Mouse (Mus musculus): ENCODE results near the gene Acot4.
"Not testable (repeated sequence)": the region's sequence is repeated elsewhere in the genome, so short reads cannot be mapped to it uniquely, and the experiment has no call there.

Gene Acot4

DNA sequence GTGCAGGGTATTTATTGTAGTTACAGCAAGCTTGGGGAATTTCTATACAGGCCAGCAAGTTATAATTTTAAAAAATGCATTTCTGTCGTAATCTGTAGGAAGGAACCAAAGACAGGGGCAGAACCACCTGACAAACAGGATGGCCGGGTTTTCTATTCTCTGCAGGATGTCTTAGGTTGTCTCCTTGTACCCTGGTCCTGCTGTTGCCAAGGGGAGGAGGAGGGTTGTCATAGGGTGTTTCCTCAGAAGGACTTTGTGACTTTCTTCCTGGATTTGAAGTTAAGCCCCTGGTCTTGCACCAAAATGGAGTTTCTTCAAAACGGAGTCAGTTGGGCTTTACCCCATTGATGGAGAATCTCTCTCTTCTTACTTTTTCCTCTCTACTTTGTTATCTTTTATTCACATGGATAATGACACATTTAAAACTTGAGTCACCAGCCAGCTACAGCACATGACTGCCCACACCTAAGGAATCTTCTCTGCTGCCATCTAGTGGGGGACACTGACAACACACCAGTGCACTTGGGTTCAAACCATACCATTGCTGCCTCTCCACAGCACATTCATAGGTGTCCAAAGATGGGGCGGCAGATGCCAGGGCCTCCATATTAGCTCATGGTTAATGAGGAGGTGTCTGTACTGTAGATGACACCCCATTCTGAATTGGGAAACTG is 7.4 kb upstream of the Acot4 start:
- DNase-seq (ENCODE audit: low read depth, low spot score): peak; percentile 62

DNA sequence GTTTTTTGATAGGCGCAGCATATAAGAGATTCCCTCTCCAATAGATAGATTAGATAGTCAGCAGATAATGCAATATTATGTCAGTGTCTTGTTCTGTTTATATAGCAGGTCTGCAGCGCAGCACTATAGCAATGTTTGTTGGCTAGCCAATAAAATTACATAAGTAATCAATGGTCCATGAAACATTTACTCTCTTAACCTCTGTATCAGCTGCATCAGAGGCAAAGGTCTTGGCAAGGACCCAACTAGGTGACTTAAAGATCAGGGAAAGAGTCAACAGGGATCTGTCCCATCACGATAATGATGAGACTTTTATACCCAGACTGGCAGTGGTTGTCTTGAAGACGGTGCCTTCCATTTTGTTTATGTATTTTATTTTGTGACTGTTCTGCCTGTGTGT is 5.3 kb upstream of the Acot4 start:
- no peak for DNase-seq (ENCODE audit: low read depth, low spot score)

DNA sequence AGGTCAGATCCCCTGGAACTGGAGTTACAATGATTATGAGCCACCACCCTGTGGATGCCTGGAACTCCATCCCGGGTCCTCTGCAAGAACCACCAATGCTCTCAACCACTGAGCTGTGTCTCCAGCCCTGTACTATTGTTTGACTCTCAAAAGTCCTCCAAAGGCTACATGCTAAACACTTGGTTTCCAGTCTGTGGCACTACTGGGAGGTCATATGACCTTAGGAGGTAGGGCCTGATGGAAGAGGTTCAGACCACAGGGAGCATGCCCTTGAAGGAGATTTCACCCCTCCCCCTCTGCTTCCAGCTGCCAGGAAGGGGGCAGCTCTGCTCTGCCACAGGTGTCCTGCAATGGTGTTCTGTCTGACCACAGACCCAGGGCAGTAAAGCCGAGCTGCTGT is 4.9 kb upstream of the Acot4 start:
- DNase-seq (ENCODE audit: low read depth, low spot score): not testable (repeated sequence)

DNA sequence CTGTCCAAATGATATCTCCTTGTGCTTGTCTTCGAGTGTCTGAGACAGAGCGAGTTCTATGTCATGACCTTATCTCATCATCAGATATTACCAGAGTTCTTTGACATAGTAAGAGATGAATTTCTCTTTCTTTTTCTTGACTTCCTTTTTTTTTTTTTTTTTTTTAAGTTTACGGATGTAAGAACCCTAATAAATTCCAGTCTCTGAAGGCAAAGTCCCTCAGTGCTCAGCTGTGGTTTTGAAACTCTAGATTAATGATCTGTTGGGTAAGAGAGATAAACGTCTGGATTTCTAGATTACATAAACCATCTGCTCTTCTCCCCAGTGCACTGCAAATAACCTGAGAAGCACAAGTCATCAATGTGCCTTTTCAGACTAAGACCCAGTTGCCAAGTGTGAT is 4.1 kb upstream of the Acot4 start:
- DNase-seq (ENCODE audit: low read depth, low spot score): no peak

DNA sequence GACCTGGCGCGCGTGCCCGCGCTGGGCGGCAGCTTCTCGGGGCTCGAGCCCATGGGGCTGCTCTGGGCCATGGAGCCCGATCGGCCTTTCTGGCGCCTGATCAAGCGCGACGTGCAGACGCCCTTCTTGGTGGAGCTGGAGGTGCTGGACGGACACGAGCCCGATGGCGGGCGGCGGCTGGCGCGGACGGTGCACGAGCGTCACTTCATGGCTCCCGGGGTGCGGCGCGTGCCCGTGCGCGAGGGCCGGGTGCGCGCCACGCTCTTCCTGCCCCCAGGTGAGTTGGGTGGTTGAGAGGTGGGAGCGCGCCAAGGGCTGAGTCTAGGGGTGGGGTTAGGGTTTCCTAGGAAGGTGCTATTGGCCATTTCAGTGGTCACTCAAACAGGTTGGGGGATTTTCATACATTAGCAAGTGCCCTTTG is 522 bp downstream of the Acot4 start, which contains the start of gene Gm49366:
Gene Gm49366 (plus strand): TSS at position 245 of the 421 bp plus-strand sequence.
- DNase-seq (ENCODE audit: low read depth, low spot score): not testable (repeated sequence)

DNA sequence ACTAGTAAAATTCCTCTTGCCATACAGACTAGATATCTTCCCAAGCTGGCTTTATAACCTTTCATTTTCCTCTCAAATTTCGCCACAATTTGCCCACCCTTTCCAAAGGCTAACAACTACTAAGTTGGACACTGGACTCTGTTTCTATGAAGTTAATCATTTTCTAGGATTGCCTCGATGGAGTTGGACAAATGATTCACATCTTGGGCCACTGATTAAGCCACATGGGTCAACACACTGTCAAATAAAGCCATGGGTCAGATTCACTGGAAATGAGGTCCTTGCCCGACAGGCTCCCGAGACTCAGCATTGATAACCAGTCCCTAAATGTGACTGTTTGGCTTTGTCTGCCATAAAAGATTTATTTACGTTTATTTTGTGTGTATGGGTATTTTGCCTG is 4.1 kb downstream of the Acot4 start:
- DNase-seq (ENCODE audit: low read depth, low spot score): no peak

DNA sequence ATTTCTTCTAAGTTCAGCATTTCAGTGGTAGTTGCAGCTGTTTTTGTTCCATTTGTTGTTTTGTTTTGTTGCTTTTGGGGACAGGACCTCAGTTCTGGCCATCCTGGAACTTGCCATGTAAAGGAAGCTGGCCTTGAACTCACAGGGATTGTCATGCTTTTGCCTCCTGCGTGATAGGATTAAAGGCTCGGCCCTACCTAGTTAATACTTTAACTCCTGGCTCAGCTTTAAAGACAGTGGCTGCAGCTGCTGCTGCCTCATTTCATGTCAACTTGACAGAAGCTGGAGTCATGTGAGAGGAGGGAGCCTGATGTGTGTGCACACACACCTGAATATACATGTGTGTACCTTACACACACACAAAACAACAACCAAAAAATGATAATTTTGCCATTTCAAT is 5.9 kb downstream of the Acot4 start:
- no peak for DNase-seq (ENCODE audit: low read depth, low spot score)

DNA sequence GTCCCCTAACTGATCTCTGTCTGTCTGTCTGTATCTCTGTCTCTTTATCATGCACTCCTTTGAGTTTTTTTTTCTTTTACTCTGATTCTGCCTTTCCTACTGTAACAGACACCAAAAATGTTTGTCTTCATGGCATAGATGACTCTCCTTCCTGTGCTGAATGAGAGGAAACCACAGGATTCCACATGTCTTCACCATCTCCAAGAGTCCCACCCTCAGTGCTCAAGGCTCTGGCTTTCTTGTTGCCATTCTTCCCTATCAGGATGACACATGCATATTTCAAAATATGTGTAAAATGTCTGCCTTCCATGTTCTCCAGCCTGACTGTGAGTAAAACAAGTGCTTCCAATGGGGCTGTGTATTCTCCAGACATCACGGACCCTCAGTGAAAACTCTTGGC is 8.7 kb downstream of the Acot4 start:
- no peak for DNase-seq (ENCODE audit: low read depth, low spot score)

DNA sequence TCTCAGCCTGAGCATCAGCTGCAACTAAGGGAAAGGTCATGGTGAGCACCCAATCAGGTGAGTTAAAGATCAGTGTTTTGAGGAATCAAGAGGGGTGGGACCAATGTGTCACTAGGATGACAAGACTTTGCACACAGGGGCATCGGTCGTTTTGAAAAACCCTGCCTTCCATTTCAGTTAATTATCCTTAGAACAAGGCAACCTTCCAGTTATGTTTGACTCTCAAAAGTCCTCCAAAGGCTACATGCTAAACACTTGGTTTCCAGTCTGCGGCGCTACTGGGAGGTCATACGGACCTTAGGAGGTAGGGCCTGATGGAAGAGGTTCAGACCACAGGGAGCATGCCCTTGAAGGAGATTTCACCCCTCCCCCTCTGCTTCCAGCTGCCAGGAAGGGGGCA is 12.6 kb downstream of the Acot4 start:
- not testable (repeated sequence) for DNase-seq (ENCODE audit: low read depth, low spot score)

DNA sequence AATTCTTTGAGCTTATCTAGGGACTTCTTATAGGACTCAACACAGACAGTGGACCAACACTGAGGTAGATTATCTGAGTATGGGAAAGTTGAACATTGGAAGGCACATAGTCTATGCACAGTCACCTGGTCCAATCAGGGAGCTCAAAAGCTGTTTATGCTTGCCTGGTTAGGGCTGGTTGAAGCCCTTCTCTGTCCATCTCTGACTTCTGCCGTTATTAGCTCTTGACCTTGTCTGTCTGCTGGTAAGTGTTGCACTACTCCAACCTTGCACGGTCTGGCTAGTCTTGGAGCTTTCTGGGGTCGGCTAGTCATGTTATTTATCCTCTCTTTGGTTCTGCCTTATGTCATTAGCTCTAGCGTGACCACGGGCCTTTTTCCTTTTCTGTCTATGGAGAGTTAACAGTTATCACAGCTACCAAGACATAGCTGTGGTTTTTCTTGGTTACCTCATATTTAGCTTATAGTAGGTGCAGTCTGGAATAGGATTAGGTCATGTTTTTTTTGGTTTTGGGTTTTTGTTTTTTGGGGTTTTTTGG is 13.8 kb downstream of the Acot4 start, which contains the start of gene Acot3:
Gene Acot3 (plus strand): TSS at position 208 of the 538 bp plus-strand sequence.
- DNase-seq (ENCODE audit: low read depth, low spot score): no peak

DNA sequence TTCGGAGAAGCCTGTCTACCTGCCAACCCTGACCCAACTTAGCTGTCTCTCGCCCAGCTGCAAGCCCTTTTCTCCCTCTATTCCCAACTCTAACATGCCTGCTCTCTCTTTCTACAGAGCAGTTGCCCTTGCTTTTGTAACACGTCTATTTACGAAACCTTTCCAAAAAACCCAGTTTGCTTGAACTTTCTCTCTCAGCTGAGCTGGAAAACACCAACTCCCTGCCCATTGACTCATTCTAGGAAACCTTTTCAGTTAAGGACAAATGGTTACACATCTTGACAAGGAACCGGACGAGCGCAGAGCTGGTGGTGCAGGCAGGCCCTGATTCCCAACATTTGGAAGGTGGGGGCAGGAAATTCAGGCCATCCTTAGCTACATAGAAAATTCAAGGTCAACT is 14.4 kb downstream of the Acot4 start:
- DNase-seq (ENCODE audit: low read depth, low spot score): no peak

DNA sequence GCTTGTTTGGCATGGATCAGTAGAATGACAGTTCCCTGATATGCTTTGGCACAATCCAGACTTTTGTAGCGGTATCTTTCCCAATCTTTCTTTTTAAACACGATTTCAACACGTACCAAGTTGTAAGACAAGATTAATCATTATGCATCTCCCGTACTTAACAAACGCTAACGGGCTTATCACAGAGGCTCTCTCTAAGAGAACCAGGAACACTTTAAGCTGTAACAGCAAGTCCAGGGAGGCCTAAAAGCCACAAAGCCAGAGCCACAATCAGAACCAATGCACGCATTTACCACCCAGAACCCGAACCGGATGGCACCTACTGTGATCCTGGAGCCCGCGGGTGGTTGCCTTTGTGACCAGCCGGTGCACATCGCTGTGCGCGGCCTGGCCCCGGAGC is 15.0 kb downstream of the Acot4 start:
- DNase-seq (ENCODE audit: low read depth, low spot score): no peak

DNA sequence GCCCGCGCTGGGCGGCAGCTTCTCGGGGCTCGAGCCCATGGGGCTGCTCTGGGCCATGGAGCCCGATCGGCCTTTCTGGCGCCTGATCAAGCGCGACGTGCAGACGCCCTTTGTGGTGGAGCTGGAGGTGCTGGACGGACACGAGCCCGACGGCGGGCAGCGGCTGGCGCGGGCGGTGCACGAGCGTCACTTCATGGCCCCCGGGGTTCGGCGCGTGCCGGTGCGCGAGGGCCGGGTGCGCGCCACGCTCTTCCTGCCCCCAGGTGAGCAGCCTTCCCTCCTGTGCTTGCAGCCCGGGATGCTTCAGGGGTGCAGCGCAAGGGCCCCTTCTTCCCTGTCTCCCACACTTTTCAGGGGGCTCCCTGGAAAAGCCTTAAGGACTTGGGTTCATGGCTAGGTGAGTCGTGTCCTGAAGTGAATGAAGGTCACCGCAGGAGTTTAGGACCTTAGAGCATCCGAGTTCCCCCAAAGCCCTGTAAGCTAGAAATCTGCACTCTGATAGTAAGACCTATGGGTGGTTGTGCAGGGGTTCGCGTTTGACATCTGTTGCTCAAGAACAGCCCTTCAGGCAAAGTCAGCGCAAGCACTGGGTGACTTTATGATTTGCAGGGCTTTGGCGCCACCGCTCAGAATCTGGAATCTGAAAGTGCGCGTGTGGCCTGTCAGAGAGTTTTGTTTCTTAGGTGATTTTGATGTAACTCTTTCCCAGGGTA is 15.7 kb downstream of the Acot4 start:
- peak; percentile 48 for DNase-seq (ENCODE audit: low read depth, low spot score)

DNA sequence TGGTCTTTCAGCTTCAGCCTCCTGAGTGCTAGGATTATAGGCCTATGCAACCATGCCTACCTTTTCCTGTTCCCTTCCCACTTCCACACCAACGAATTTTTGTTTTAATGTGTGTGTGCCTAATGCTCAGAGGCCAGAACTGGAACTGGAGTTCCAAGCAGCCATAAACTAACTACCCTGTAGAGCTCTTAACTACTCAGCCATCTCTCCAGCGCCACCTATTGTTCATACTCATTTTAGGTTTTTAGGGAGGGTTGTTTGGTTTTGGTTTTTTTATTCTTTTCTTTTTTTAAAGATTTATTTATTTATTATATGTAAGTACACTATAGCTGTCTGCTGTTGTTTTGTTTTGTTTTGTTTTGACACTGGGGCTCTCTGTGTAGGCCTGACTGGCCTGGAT is 22.8 kb downstream of the Acot4 start:
- DNase-seq (ENCODE audit: low read depth, low spot score): no peak

DNA sequence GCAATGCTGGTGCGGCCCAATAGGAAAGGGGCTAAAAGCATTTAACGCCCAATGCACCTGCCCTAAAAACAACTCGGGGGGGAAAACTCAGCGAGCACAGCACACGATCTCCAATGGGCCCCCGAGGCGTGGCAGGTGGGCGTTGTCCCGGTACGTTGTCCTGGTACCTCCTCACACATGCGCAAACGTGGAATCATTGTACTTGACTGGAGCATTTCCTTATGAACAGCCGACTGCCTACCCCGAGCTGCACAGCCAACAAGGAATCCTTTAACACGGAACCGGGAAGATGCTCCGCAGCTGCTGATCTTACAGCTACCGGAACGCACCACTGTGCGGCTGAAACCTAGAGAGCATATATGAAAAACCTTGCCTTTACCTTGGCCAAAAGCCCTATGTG is 24.2 kb downstream of the Acot4 start:
- DNase-seq (ENCODE audit: low read depth, low spot score): no peak

DNA sequence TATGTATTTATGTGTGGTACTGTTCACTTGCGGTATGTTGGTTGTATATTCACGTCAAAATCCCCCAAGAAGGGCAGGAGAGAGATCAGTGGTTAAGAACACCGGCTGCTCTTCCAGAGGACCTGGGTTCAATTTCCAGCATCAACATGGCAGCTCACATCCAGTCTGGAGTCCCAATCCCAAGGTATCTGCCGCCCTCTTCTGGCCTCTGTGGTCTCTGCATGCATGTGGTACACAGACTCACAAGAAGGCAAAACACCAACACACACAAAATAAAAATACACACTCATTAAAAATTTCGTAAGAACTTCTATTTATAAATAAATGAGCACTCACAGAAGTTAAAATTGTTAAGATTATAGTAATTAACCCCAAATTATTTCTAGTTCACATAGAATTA is 25.0 kb downstream of the Acot4 start:
- no peak for DNase-seq (ENCODE audit: low read depth, low spot score)

DNA sequence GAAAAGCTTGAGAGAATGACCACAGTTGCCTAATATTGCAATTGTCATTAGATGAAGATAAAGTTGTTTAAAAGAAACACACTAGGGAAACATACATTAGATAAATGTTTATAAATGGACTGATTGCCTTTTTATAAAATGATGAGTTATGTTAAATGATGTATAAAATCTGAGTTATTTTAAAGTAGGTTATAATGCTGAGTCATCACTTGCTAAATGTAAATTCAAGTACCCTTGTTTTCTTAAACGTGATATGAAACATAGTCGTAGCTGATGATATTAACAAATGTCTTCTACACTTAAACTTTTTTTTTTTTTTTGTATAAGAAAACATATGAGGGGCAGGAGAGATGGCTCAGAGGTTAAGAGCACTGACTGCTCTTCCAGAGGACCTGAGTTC is 25.7 kb downstream of the Acot4 start:
- no peak for DNase-seq (ENCODE audit: low read depth, low spot score)

DNA sequence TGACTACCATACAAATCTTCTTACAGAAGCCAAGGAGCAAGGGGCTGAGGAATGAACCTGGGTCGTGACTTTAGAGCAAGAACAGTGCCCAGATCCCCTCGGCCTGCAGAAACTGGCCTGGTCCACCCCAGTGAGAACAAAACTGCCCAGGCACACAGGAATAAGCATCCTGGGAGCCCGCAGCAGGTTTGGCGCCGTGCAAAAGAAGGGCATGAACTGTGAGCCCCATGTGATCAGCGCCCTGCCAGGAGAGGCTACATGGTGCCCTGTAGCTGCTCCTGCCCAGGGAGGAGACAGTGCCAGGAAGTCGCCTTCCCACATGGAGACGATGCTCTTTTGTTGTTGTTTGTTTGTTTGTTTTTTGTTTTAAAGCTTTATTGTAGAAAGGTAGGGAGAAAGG is 26.4 kb downstream of the Acot4 start:
- no peak for DNase-seq (ENCODE audit: low read depth, low spot score)

DNA sequence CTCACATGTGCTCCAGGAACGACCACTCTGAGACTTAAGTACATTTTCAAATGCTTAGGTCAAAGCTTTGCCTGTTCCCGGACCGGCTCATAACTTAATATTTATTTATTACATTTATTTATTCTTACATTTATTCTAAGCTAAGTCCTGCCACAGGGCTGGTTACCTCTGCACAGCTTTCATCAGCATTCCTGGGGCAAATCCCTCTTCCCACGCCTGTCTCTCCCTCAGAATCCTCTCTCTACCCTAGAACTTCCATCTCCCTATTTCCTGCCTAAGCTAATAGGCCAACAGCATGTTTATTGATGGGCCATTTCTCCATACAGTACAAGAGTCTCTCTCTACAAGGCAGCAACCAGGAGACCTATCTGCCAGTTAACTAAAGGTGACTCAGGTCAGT is 29.6 kb downstream of the Acot4 start:
- DNase-seq (ENCODE audit: low read depth, low spot score): no peak

DNA sequence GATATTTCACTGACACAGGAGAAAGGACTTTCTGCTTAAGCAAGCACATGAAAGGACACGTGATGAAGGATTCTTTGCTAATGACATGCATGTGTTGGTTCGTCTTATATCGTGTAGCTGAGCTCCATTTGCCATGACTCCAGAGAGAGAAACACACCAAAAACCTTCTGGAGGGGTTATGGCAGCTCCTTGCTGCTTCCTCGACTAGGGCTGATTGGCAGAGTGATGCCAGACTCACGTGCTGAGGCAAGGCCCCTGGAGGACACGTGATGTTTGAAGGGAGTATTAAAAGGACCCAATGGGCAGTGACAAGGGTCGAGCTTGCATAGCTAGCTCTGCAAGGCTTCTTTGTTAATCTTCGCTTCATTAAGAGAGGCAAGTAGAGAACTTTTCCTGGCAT is 30.1 kb downstream of the Acot4 start:
- DNase-seq (ENCODE audit: low read depth, low spot score): no peak

DNA sequence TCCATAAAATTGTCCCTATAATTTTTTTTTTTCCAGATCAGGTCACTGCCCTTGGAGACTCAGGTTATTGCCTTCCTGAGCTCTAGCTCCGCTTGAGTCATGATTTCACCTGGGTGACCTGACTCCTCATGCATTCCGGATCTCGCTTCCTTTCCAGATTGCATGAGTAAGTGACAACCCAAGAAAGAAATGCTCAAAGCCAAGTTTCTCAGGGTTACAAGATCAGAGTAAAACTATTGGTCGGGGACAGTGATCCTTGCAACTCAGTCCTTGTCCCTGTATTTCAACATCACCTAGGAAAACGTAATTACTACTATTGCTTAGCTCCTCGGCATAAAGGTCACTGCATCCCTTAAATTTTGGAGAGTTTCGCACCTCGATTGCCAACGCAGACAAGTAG is 30.8 kb downstream of the Acot4 start, which contains the start of gene Acot5:
Gene Acot5 (plus strand): TSS at position 340 of the 400 bp plus-strand sequence.
- no peak for DNase-seq (ENCODE audit: low read depth, low spot score)

DNA sequence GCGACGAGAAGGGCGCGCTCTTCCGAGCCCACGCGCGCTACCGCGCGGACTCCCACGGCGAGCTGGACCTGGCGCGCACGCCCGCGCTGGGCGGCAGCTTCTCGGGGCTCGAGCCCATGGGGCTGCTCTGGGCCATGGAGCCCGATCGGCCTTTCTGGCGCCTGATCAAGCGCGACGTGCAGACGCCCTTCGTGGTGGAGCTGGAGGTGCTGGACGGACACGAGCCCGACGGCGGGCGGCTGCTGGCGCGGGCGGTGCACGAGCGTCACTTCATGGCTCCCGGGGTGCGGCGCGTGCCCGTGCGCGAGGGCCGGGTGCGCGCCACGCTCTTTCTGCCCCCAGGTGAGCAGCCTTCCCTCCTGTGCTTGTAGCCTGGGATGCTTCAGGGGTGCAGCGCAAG is 31.4 kb downstream of the Acot4 start:
- DNase-seq (ENCODE audit: low read depth, low spot score): not testable (repeated sequence)

DNA sequence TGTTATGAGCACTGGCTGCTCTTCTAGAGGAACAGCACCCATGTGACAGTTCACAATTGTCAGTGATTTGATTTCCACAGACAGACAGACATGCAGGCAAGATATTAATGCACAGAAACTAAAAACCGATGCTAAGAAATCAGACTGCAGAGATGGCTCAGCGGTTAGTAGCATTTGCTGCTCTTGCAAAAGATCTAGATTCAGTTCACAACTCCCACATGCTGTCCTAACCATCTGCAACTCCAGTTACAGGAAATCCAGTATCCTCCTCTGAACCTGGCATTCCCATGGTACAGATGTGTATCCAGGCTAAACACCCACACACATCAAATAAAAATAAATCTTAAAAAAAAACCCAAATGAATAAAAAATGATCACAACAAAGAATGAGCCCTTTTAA is 33.5 kb downstream of the Acot4 start:
- no peak for DNase-seq (ENCODE audit: low read depth, low spot score)

Measured in forelimb bud, embryonic 11.5 days (tissue).